Mouse (Mus musculus) spleen, adult 12 weeks (tissue): ENCODE measurements around the gene Plekhj1.
"Not testable (repeated sequence)": the region's sequence is repeated elsewhere in the genome, so short reads cannot be mapped to it uniquely, and the experiment has no call there.

Experiments
- DNase-seq: peaks from one replicate; pipeline ENCODE4 v3.0.0; 2022; ENCODE audit warnings: low spot score

Gene Plekhj1

GRCm38 (mm10) chr10:80798150-80799006 is at the start of gene Plekhj1, which contains the start of gene Sf3a2:
Plekhj1 (minus strand) TSS chr10:80798626.
Sf3a2 (plus strand) TSS chr10:80798198.
- DNase-seq = peak; percentile 95

GRCm38 (mm10) chr10:80845732-80846131 is 47.3 kb upstream of the Plekhj1 start:
- no peak for DNase-seq

- no peak for DNase-seq
Observed at GRCm38 (mm10) chr10:80845055-80845693, 46.7 kb upstream of the Plekhj1 start.

- no peak for DNase-seq
Observed at GRCm38 (mm10) chr10:80843931-80844547, 45.6 kb upstream of the Plekhj1 start, which contains the start of gene Lingo3. Lingo3 (minus strand) TSS chr10:80844039.

- no peak for DNase-seq
Observed at GRCm38 (mm10) chr10:80843087-80843930, 44.9 kb upstream of the Plekhj1 start.

- no peak for DNase-seq
Observed at GRCm38 (mm10) chr10:80842334-80842733, 43.9 kb upstream of the Plekhj1 start.

- no peak for DNase-seq
Observed at GRCm38 (mm10) chr10:80841685-80842084, 43.3 kb upstream of the Plekhj1 start.

- no peak for DNase-seq
Observed at GRCm38 (mm10) chr10:80839848-80840247, 41.4 kb upstream of the Plekhj1 start.

GRCm38 (mm10) chr10:80838346-80838912 is 40.0 kb upstream of the Plekhj1 start:
- DNase-seq = no peak

GRCm38 (mm10) chr10:80837827-80838226 is 39.4 kb upstream of the Plekhj1 start:
- no peak for DNase-seq

GRCm38 (mm10) chr10:80836949-80837379 is 38.5 kb upstream of the Plekhj1 start:
- DNase-seq = no peak

- DNase-seq = no peak
Observed at GRCm38 (mm10) chr10:80835617-80836016, 37.2 kb upstream of the Plekhj1 start.

- no peak for DNase-seq
Observed at GRCm38 (mm10) chr10:80832818-80833217, 34.4 kb upstream of the Plekhj1 start.

- DNase-seq = no peak
Observed at GRCm38 (mm10) chr10:80831136-80831535, 32.7 kb upstream of the Plekhj1 start.

GRCm38 (mm10) chr10:80829359-80830278 is 31.2 kb upstream of the Plekhj1 start:
- DNase-seq = no peak

GRCm38 (mm10) chr10:80828587-80828986 is 30.2 kb upstream of the Plekhj1 start:
- DNase-seq = not testable (repeated sequence)

- DNase-seq = no peak
Observed at GRCm38 (mm10) chr10:80827870-80828420, 29.5 kb upstream of the Plekhj1 start.

GRCm38 (mm10) chr10:80827063-80827869 is 28.8 kb upstream of the Plekhj1 start:
- DNase-seq = no peak
